In genomic region chr14:32538115-32538514, GRCm38 (mm10) we compare ENCODE assay signal across 26 mouse cellular contexts.
"Had no signal": no experiment of that assay in that cellular context is flagged by ENCODE, and none has a peak within 500 bp of the region (broad histone marks: within the 10 kb centered on the region; RNA-seq: fewer than 3 reads in every experiment).

No protein-coding gene starts in this region.

- H3K27ac ChIP-seq: gastrocnemius, adult 2 months; heart, adult 2 months; hindbrain, embryonic 10.5 days; hindbrain, embryonic 12.5 days; hindbrain, embryonic 14.5 days; intestine, embryonic 15.5 days; layer of hippocampus, adult 2 months; left cerebral cortex, adult 2 months; limb, embryonic 10.5 days; limb, embryonic 12.5 days; liver, embryonic 12.5 days; liver, embryonic 14.5 days had no signal

- ATAC-seq: hindbrain, embryonic 16.5 days; inflammation-experienced regulatory T-cells, adult 6 months; intestine, embryonic 15.5 days; intestine, postnatal 0 days; liver, embryonic 12.5 days had no signal

- H3K4me2 ChIP-seq: heart, embryonic 12.5 days; hindbrain, embryonic 12.5 days; hindbrain, embryonic 14.5 days; intestine, embryonic 15.5 days; limb, embryonic 12.5 days; liver, embryonic 12.5 days had no signal

- DNase-seq: gastrocnemius, adult 2 months; gastrocnemius, postnatal 10 days; gastrocnemius, postnatal 25 days; heart, adult 2 months; heart, postnatal 10 days; heart, postnatal 4 days; kidney, adult 18-20 months; kidney, adult 8-10 months; kidney, postnatal 10 days; kidney, postnatal 25 days; kidney, postnatal 4 days; liver had no signal

- H3K4me1 ChIP-seq: hindbrain, embryonic 10.5 days; hindbrain, embryonic 12.5 days; liver, embryonic 12.5 days had no signal

- H3K9ac ChIP-seq: heart, embryonic 12.5 days; hindbrain, embryonic 12.5 days; hindbrain, embryonic 14.5 days; intestine, embryonic 15.5 days; limb, embryonic 12.5 days; liver, embryonic 12.5 days; liver, embryonic 14.5 days had no signal

- H3K4me3 ChIP-seq: gastrocnemius, adult 2 months; heart, adult 2 months; heart, embryonic 12.5 days; hindbrain, embryonic 10.5 days; hindbrain, embryonic 12.5 days; intestine, embryonic 15.5 days; layer of hippocampus, adult 2 months; left cerebral cortex, adult 2 months; limb, embryonic 10.5 days; limb, embryonic 12.5 days; liver, embryonic 12.5 days had no signal

- H3K9me3 ChIP-seq: hindbrain, embryonic 10.5 days; intestine, embryonic 15.5 days; limb, embryonic 10.5 days; limb, embryonic 12.5 days; liver, embryonic 12.5 days had no signal

- H3K27me3 ChIP-seq: heart, embryonic 12.5 days; hindbrain, embryonic 12.5 days; intestine, embryonic 15.5 days; limb, embryonic 12.5 days; liver, embryonic 12.5 days had no signal
